Mouse (Mus musculus): Measurements from ENCODE around the gene Hist1h1c.
A peak's percentile ranks its signal among the peaks of the same experiment; 100 is the strongest.
"Not testable (repeated sequence)": the region's sequence is repeated elsewhere in the genome, so short reads cannot be mapped to it uniquely, and the experiment has no call there.

Gene Hist1h1c

GRCm38 (mm10) chr13:23760972-23761864, 22.6 kb downstream of the Hist1h1c start, which contains the start of gene Hist1h4a:
TSS of gene Hist1h4a (minus strand) at chr13:23761230.
- peak; percentile 96 to 98 for DNase-seq (ENCODE audit: low spot score in 2 of 2)

GRCm38 (mm10) chr13:23761871-23762821, 23.5 kb downstream of the Hist1h1c start, which contains the start of gene Hist1h3a:
TSS of gene Hist1h3a (minus strand) at chr13:23762386.
- DNase-seq (ENCODE audit: low spot score in 2 of 2) = not testable (repeated sequence)

GRCm38 (mm10) chr13:23763242-23763585, 24.6 kb downstream of the Hist1h1c start:
- no peak for DNase-seq (ENCODE audit: low spot score in 2 of 2)

- DNase-seq (ENCODE audit: low spot score in 2 of 2) = peak; percentile 65 to 81
Measured at GRCm38 (mm10) chr13:23763586-23764323, 25.1 kb downstream of the Hist1h1c start, which contains the start of gene Hist1h1a. TSS of gene Hist1h1a (plus strand) at chr13:23763666.

- DNase-seq (ENCODE audit: low spot score in 2 of 2) = no peak
Measured at GRCm38 (mm10) chr13:23764324-23765171, 25.9 kb downstream of the Hist1h1c start.

- no peak for DNase-seq (ENCODE audit: low spot score in 2 of 2)
Measured at GRCm38 (mm10) chr13:23765172-23765513, 26.5 kb downstream of the Hist1h1c start.

GRCm38 (mm10) chr13:23766772-23767171, 28.2 kb downstream of the Hist1h1c start:
- no peak for DNase-seq (ENCODE audit: low spot score in 2 of 2)

- DNase-seq (ENCODE audit: low spot score in 2 of 2) = no peak
Measured at GRCm38 (mm10) chr13:23768834-23769397, 30.3 kb downstream of the Hist1h1c start.

- not testable (repeated sequence) for DNase-seq (ENCODE audit: low spot score in 2 of 2)
Measured at GRCm38 (mm10) chr13:23769613-23770012, 31.0 kb downstream of the Hist1h1c start, which contains the start of gene Trim38. TSS of gene Trim38 (plus strand) at chr13:23769913.

GRCm38 (mm10) chr13:23772561-23773313, 34.1 kb downstream of the Hist1h1c start:
- no peak for DNase-seq (ENCODE audit: low spot score in 2 of 2)

- no peak for DNase-seq (ENCODE audit: low spot score in 2 of 2)
Measured at GRCm38 (mm10) chr13:23778339-23778738, 39.7 kb downstream of the Hist1h1c start.

- no peak for DNase-seq (ENCODE audit: low spot score in 2 of 2)
Measured at GRCm38 (mm10) chr13:23779025-23779424, 40.4 kb downstream of the Hist1h1c start.
